Mouse (Mus musculus) brain, adult 2 months (tissue): ENCODE data around the gene Nfkbiz.
"Not testable (repeated sequence)": the region's sequence is repeated elsewhere in the genome, so short reads cannot be mapped to it uniquely, and the experiment has no call there.

Experiments
- DNase-seq: peaks from one replicate; pipeline ENCODE4 v3.0.0; 2011; ENCODE audit warnings: low read depth, low spot score

Gene Nfkbiz

DNA sequence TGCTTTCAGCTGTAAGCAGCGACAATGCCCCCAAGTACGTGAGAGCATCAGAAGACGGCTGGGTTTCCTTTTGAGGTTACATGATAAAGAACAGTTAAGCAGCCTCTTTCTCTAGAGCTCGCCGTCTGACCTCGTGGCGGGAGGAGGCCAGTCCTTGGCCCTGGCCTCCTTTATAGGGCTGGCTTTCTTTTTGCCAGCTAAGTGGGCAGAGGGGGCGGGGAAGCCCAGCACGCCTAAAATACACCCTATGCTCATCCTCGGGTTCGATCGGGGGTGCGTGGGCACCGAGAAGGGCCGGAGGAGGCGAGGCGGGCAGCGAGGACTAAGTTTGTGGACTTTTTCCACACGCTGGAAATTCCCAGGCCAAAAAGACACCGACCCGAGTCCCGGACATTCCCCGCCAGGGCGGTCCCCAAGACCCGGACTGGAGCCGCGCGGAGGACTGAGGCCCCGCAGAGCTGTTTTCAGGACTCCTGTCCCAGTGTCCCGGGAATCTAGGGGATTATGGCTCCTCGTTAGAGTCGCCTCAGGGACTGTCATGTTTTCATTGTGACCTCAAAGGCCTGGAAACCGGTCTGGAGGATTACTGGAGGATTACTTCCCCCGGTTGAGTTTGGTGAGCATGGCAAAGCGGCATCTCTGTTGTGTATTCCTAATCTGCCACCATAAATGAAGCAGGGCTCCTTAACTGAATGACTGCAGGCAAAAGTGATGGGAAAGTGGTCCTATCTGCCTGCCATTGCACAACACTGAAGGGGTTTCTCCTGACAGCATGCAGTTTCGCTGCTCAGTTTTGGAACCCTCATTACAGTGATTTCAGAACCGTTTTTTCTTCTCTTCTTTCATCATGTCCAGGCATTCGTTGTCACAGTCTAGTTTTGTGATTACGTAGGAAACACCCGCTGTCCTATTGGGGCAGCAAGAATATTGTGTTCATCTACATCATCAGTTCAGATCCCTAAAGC is at the start of gene Nfkbiz:
Gene Nfkbiz, minus strand, starts transcription at position 390 of the 965 bp plus-strand sequence.
- DNase-seq = peak; percentile 87

- DNase-seq = peak; percentile 52
Measured at GRCm38 (mm10) chr16:55887814-55888583, 49.3 kb upstream of the Nfkbiz start.

DNA sequence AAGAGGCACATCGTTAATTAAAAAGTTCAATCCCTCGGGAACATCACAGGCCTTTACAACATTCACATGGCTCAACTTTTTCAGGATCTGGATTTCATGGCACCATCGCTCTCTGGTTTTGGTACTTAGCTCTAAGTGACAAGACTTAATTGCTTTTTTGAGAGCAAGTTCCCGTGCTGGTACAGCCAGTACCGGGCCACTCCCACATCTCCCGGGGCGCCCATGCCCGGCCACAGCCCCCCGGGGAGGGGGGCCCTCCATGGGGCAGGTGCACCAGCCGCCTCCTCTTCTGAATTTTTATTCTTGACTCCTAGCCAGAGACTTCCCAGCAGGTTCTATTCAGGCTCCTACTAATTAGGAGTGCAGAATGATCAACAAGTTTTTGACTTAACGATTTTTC is 45.5 kb upstream of the Nfkbiz start:
- no peak for DNase-seq

GRCm38 (mm10) chr16:55876025-55876424 is 37.3 kb upstream of the Nfkbiz start:
- no peak for DNase-seq

- DNase-seq = no peak
Measured at GRCm38 (mm10) chr16:55863832-55864231, 25.1 kb upstream of the Nfkbiz start.

GRCm38 (mm10) chr16:55863149-55863815 is 24.6 kb upstream of the Nfkbiz start:
- peak; percentile 92 for DNase-seq

DNA sequence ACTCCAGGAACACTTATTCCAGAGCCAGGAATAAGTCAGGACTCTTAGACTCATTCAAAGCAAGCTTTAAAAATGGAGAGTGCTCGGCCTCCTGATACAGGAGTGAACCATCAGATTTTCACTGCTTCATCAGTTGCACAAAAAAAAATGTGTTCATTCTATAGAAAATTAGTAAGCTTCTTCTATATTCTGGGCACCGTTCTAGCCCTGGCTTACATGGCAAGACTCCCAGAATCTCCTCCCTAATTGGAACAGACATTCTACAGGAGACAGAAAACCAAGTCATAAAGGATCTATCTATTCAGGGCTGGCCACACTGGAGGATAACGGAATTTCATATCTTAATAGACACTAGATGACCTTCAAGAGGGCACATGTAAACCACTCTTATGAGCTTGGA is 22.4 kb upstream of the Nfkbiz start:
- peak; percentile 71 for DNase-seq

DNA sequence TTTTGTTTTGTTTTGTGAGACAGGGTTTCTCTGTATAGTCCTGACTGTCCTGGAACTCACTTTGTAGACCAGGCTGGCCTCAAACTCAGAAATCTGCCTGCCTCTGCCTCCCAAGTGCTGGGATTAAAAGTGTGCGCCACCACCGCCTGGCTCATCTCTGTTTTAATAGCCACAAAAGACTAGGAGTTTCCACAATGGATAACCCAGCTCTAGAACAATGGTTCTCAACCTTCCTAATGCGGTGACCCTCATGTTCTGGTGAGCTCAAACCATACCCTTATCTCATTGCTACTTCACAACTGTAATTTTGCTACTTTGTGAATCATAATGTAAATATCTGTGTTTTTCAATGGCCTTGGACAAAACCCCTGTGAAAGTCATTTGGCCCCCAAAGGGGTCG is 20.7 kb upstream of the Nfkbiz start:
- DNase-seq = not testable (repeated sequence)

- peak; percentile 87 for DNase-seq
Measured at GRCm38 (mm10) chr16:55858465-55858864, 19.8 kb upstream of the Nfkbiz start.

DNA sequence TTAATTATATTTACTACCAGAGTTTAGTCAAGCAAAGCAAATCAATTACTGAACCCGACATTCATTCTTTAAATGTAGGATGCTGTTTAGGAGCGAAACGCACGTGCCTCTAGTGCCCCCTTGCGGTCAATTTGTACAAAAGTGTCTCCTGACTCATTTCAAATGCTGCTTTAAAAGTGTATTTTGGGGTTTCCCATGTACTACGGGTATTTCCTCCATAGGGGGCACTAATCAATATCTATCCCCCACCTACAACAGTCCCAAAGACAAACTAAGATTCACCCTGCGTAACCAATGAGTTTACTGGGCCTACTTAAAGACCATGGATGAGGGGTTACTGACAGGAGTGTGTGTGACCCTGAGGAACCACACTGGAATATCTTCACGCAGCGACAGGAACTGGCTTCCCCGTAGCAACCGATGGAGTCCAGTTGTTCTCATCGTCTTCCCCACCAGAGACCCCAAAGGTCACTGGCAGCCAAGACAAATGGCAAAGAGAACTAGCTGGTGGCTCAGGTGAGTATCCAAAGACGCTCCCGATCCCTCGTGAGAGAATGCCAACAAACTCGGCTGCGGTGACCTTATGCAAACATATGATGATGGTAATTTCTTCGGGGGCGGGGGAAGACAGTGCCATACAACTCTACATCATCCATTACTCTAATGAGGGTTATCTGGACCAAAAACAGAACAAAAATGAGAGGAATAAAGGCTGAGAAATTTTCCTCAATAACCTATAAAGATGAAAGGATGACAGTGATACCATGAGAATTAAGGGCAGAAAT is 14.4 kb upstream of the Nfkbiz start:
- peak; percentile 92 for DNase-seq

DNA sequence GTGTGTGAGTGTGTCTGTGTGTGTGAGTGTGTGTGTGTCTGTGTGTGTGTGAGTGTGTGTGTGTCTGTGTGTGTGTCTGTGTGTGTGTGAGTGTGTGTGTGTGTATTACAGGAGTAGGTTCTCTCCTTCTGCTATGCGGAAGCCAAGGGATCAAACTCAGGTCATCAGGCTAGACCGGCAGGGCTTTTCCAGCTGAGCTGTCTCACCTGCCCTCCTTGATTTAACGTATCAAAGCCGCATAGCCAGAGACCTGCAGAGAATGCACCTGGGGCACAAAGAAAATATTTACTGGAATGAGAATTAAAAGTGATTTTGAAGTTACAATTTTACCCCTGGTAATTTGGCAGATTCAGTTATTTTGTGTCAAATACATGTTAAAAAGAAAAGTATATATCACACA is 13.8 kb upstream of the Nfkbiz start:
- no peak for DNase-seq

GRCm38 (mm10) chr16:55850485-55850884 is 11.8 kb upstream of the Nfkbiz start:
- DNase-seq = no peak

- no peak for DNase-seq
Measured at GRCm38 (mm10) chr16:55847679-55848078, 9.0 kb upstream of the Nfkbiz start.

DNA sequence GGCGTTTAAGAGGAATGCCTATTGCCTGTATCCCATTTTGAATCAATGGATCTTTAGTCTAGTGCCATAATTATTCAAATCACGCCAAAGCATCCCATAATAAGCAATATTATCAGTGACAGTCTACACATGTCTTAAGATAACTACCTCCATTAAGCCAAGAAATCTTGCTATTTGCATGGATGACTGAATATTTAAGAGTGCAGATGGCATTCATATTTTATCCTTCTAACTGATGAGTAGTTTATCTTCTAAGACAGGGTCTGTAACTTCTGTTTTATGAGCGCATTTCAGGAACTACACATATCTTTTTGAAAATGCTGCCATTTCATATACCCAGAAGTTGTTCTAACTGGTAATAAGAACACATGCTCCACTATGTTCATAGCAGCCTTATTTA is 6.1 kb upstream of the Nfkbiz start:
- no peak for DNase-seq

DNA sequence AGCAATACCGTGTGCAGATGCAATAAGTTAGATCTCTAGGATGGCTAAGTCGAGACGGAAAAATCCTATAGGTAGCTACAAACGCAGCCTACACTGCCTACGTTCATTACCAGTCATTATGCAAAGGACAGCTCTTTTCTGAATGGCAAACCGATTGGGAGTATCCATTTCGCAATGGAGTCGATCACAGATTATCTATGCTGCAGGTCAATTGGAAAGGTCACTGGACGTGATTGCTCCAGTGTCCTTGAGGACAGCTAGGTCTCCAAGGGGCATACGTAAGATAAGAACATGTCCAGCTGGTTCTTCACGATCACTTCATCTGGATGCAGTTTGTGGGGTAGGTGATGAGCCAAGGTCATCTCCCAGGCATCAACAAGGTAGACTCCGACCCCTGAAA is 5.2 kb upstream of the Nfkbiz start:
- DNase-seq = no peak

- DNase-seq = no peak
Measured at GRCm38 (mm10) chr16:55843134-55843533, 4.4 kb upstream of the Nfkbiz start.

DNA sequence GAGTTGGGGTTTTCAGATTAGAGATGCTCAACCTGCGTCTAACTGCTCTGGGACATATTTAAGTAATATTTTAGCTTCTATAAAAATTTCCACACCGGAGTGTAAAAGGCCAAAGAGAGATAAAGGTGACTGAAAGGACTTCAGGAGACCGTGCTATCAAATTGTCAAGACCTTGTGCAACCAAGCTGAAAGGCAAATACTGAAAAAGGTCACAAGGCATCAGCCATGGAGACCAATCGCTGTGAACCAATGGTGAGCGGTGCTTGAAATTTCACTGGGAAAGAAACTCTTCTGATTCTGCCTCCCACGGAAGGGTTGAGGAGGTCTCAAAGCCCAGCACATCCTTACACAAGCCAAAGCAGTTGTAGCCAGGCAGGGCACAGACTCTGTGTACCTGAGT is 2.8 kb upstream of the Nfkbiz start:
- no peak for DNase-seq

- no peak for DNase-seq
Measured at GRCm38 (mm10) chr16:55838129-55838509, 580 bp downstream of the Nfkbiz start.

GRCm38 (mm10) chr16:55837653-55838052 is 1.0 kb downstream of the Nfkbiz start:
- DNase-seq = not testable (repeated sequence)

GRCm38 (mm10) chr16:55837168-55837567 is 1.5 kb downstream of the Nfkbiz start:
- no peak for DNase-seq

DNA sequence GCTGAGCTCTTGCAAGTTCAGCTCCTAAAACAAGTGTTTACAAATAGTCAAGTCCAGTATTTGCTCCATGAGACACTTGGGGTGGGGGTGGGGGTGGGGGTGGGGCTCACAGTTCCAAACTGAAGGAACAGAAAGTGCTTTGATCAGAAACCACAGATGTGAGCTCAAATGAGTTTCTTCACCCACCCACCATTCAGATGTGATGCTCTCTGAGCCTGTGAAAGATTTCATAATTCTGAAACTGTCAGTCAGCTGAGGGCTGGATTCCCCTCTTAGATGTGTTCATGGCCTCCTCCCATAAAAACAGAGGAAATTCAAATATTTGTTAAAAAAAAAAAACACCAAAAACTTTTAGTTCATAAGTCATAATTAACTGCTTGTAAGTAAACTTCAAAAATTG is 2.9 kb downstream of the Nfkbiz start:
- peak; percentile 75 for DNase-seq
